Comparison of ENCODE assay signal across 7 mouse cellular contexts in the genomic region with DNA sequence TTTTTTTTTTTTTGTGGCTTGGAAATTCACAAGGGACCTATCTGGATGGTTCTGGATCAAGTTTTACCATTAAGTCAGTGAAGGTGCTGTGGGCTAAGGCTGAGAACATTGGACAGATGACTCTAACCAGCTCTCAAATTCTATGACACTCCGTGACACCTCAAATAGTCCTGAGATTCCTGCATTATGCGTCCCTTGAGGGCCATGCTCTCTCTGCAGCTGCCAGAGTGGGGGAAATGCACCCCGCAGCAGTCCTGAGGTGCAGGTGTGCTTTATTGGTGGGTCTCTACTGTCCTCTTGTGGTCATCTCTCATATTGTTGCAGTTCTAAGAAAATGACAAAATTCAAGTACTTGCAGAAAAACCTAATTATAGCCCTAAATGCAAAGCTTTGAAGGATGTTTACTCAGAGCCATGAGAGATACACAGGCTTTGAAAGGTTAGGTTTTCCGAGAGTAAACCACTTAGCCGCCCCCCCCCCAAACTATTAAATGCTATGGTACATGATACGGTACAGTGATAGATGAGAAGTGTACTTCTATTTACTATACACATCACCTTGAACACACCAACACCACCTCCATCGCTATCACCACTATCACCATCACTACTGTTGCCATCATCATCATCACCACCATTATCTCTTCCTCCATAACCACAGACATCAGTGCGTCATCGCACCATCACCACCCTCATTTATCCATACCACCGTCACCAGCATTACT. TPM values are rescaled to one million over a fixed set of nuclear protein-coding genes. Genes with fewer than 3 reads are reported as not detected.
DNase-seq lines count a peak whose midpoint lies in the region; ATAC-seq and TF ChIP-seq lines count a peak whose summit lies in the region.

No protein-coding gene starts in this region.

- no peak overlapping the region for H3K27ac ChIP-seq in forebrain, embryonic 14.5 days (ENCODE audit: low read depth, low read length)
- H3K27ac ChIP-seq in midbrain, embryonic 13.5 days = no peak overlapping the region

- no peaks in the 10 kb centered on the region for H3K9me3 ChIP-seq in forebrain, embryonic 14.5 days (replicated peaks; ENCODE audit: control insufficient read depth, low read length)
- no peaks in the 10 kb centered on the region for H3K9me3 ChIP-seq in midbrain, embryonic 13.5 days

- peak; percentile 72 for ATAC-seq in Patski
- ATAC-seq in forebrain, embryonic 14.5 days = peak; percentile 67; the same call in 1 of the 2 replicates
- ATAC-seq in midbrain, embryonic 13.5 days = peak; percentile 75

- no peak for DNase-seq in lung, adult 2 months
- DNase-seq in lung, postnatal 14 days = no peak
- DNase-seq in Patski (ENCODE audit: low read depth, low spot score) = no peak
- DNase-seq in forebrain, embryonic 14.5 days (ENCODE audit: low spot score) = peak; percentile 49
- DNase-seq in urinary bladder, postnatal 25 days (ENCODE audit: low spot score) = no peak
- no peak for DNase-seq in heart, adult 18-20 months

- WGBS in lung, adult 2 months = 58% methylated on average over 10 of the region's 10 CpGs
- 58% methylated on average over 10 of the region's 10 CpGs for WGBS in forebrain, embryonic 14.5 days
- 58% methylated on average over 10 of the region's 10 CpGs for WGBS in midbrain, embryonic 13.5 days

- CTCF ChIA-PET in Patski (lab: Charles Lee) = interaction anchor here (0.8 to 1.8 kb wide), 7 partner anchors 9 to 19 kb away, joined by 3 to 4 read pairs (median 3); no protein-coding TSS in a partner anchor

- no peak for TF ChIP-seq POLR2A in lung, adult 2 months (IDR thresholded peaks at IDR 0.05; ENCODE audit: borderline replicate concordance, extremely low read depth, low read depth, low read length)

- no peaks in the 10 kb centered on the region for H3K36me3 ChIP-seq in forebrain, embryonic 14.5 days (ENCODE audit: control insufficient read depth, insufficient read depth, low read length)
- no peaks in the 10 kb centered on the region for H3K36me3 ChIP-seq in midbrain, embryonic 13.5 days

- H3K9ac ChIP-seq in forebrain, embryonic 14.5 days (ENCODE audit: low read length) = no peak overlapping the region
- no peak overlapping the region for H3K9ac ChIP-seq in midbrain, embryonic 13.5 days (replicated peaks)

- H3K4me1 ChIP-seq in lung, adult 2 months (ENCODE audit: control insufficient read depth, insufficient read depth, low read length) = no peaks in the 10 kb centered on the region
- H3K4me1 ChIP-seq in forebrain, embryonic 14.5 days (ENCODE audit: control insufficient read depth, insufficient read depth, low read length) = no peaks in the 10 kb centered on the region
- no peaks in the 10 kb centered on the region for H3K4me1 ChIP-seq in midbrain, embryonic 13.5 days (replicated peaks)

- in situ Hi-C loops in Patski (cut with MboI; ENCODE audit: low pct_unique_long_range_greater_than_20kb) = loop anchor here (25.0 kb wide), 1 partner anchor 450 kb away; no protein-coding TSS in a partner anchor

- H3K4me3 ChIP-seq in lung, adult 2 months (replicated peaks; ENCODE audit: extremely low read depth, low read depth, low read length) = no peak overlapping the region
- no peak overlapping the region for H3K4me3 ChIP-seq in forebrain, embryonic 14.5 days (ENCODE audit: low read depth, low read length)
- H3K4me3 ChIP-seq in midbrain, embryonic 13.5 days (replicated peaks) = no peak overlapping the region

- TF ChIP-seq CTCF in lung, adult 2 months (IDR thresholded peaks at IDR 0.05; ENCODE audit: insufficient read depth, low read length) = peak; percentile 40; the same call in 1 of the 2 replicates
- TF ChIP-seq CTCF in Patski (IDR thresholded peaks at IDR 0.05) = peak; percentile 77

- POLR2A ChIA-PET in Patski (lab: Charles Lee) = no interaction called here

- H3K27me3 ChIP-seq in Patski = peaks cover 14% of the 10 kb centered on the region
- H3K27me3 ChIP-seq in forebrain, embryonic 14.5 days (replicated peaks; ENCODE audit: control insufficient read depth, insufficient read depth, low read length) = no peaks in the 10 kb centered on the region
- H3K27me3 ChIP-seq in midbrain, embryonic 13.5 days = no peaks in the 10 kb centered on the region

- H3K4me2 ChIP-seq in forebrain, embryonic 14.5 days (ENCODE audit: low read length) = no peak overlapping the region
- no peak overlapping the region for H3K4me2 ChIP-seq in midbrain, embryonic 13.5 days (replicated peaks)

RNA-seq across cellular contexts. Expression of a gene that starts 17.2 kb away (rescaled TPM):
- polyA plus RNA-seq in lung, adult 2 months (2012; rRNA removed) = 82.2 and 94.2 TPM in 2 replicates
- 103 TPM for polyA plus RNA-seq in Patski (2021)
- polyA plus RNA-seq in forebrain, embryonic 14.5 days (2014; fragmentation: Nextera tagmentation; extraction: Ambion mirVana) = 54.7 and 57.8 TPM in 2 replicates
- 37.8 and 41.9 TPM in 2 replicates for polyA plus RNA-seq in midbrain, embryonic 13.5 days (2015; fragmentation: Nextera tagmentation; extraction: Ambion mirVana)
- total RNA-seq in heart, adult 18-20 months (2021) = 10 to 100 TPM; 24.2 to 27.5 TPM

RNA-seq across cellular contexts. Expression of a gene that starts 50.6 kb away (rescaled TPM):
- not detected in 2 replicates for polyA plus RNA-seq in lung, adult 2 months (2012; rRNA removed)
- not detected for polyA plus RNA-seq in Patski (2021)
- polyA plus RNA-seq in forebrain, embryonic 14.5 days (2014; fragmentation: Nextera tagmentation; extraction: Ambion mirVana) = 0.03 and 0.28 TPM in 2 replicates
- 0.04 TPM in 1 of 2 replicates, not detected in the other for polyA plus RNA-seq in midbrain, embryonic 13.5 days (2015; fragmentation: Nextera tagmentation; extraction: Ambion mirVana)
- total RNA-seq in heart, adult 18-20 months (2021) = not detected
